In the genomic region with DNA sequence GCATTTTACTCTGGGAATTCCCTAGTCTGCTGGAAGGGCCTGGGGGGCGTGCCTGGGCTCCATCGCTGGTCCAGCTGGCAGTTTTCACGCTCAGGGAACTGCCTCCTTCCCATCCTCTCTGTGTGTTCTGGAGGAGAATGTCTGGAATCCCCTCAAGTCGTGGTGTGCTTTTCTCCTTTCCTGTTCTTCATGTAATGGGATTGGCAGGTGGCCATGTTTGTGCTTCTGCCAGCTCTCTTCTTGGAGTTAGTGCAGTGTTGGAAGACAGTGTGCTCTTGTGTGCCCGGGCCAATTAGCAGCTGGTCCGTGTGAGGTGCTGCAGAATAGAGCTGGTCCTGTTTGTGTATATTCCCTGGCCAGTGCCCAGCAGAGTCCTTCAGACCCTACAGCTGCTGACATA, we compare ENCODE assay signal across 8 mouse cellular contexts.
DNase-seq lines count a peak whose midpoint lies in the region; ATAC-seq and TF ChIP-seq lines count a peak whose summit lies in the region.

No protein-coding gene starts in this region.

- H3K27me3 ChIP-seq in liver, adult 2 months (ENCODE audit: control insufficient read depth, insufficient read depth, low read length) = no peaks in the 10 kb centered on the region
- H3K27me3 ChIP-seq in liver, postnatal 0 days (ENCODE audit: insufficient read depth, low read length) = no peaks in the 10 kb centered on the region
- H3K27me3 ChIP-seq in forebrain, embryonic 10.5 days (ENCODE audit: poor library complexity, severe bottlenecking) = no peaks in the 10 kb centered on the region
- no peaks in the 10 kb centered on the region for H3K27me3 ChIP-seq in heart, embryonic 10.5 days (ENCODE audit: insufficient read depth, poor library complexity, severe bottlenecking)
- no peaks in the 10 kb centered on the region for H3K27me3 ChIP-seq in kidney, embryonic 16.5 days (ENCODE audit: insufficient read depth, low read length)
- H3K27me3 ChIP-seq in limb, embryonic 13.5 days = no peaks in the 10 kb centered on the region

- no peak overlapping the region for H3K4me2 ChIP-seq in liver, postnatal 0 days (ENCODE audit: low read depth, low read length)
- H3K4me2 ChIP-seq in kidney, embryonic 16.5 days (replicated peaks; ENCODE audit: low read depth, low read length) = no peak overlapping the region
- no peak overlapping the region for H3K4me2 ChIP-seq in limb, embryonic 13.5 days (replicated peaks)

- peak; percentile 55 for DNase-seq in liver, adult 2 months (ENCODE audit: extremely low read depth, low read depth, low spot score)
- no peak for DNase-seq in liver, postnatal 0 days
- DNase-seq in forebrain, embryonic 10.5 days (ENCODE audit: extremely low spot score, low spot score) = no peak
- peak; percentile 80 for DNase-seq in heart, embryonic 10.5 days (ENCODE audit: low spot score)
- peak; percentile 97 to 98 for DNase-seq in right cerebral cortex, postnatal 10 days (ENCODE audit: low spot score in 2 of 2)

- peaks cover 18% of the 10 kb centered on the region; the same call in 1 of the 2 replicates for H3K36me3 ChIP-seq in liver, adult 2 months (ENCODE audit: control insufficient read depth, insufficient read depth, low read length)
- H3K36me3 ChIP-seq in liver, postnatal 0 days (replicated peaks; ENCODE audit: insufficient read depth, low read length) = peaks cover 65% of the 10 kb centered on the region
- peaks cover 99% of the 10 kb centered on the region for H3K36me3 ChIP-seq in forebrain, embryonic 10.5 days (replicated peaks)
- H3K36me3 ChIP-seq in heart, embryonic 10.5 days = peaks cover 85% of the 10 kb centered on the region
- H3K36me3 ChIP-seq in kidney, embryonic 16.5 days (ENCODE audit: insufficient read depth, low read length) = peaks cover 48% of the 10 kb centered on the region
- peaks cover 88% of the 10 kb centered on the region for H3K36me3 ChIP-seq in limb, embryonic 13.5 days

- whole genome bisulfite sequencing in liver, adult 2 months = 48% methylated on average over 6 of the region's 6 CpGs
- 76% methylated on average over 6 of the region's 6 CpGs for WGBS in liver, postnatal 0 days (ENCODE audit: insufficient replicate concordance)
- WGBS in forebrain, embryonic 10.5 days = 78% methylated on average over 6 of the region's 6 CpGs
- 64% methylated on average over 6 of the region's 6 CpGs for WGBS in heart, embryonic 10.5 days
- WGBS in kidney, embryonic 16.5 days = 21% methylated on average over 6 of the region's 6 CpGs
- 44% methylated on average over 6 of the region's 6 CpGs for WGBS in limb, embryonic 13.5 days

- no peaks in the 10 kb centered on the region; the same call in 1 of the 2 replicates for H3K4me1 ChIP-seq in liver, adult 2 months (ENCODE audit: control insufficient read depth, insufficient read depth, low read length)
- H3K4me1 ChIP-seq in liver, postnatal 0 days (ENCODE audit: insufficient read depth) = no peaks in the 10 kb centered on the region
- peaks cover 5% of the 10 kb centered on the region for H3K4me1 ChIP-seq in forebrain, embryonic 10.5 days
- H3K4me1 ChIP-seq in heart, embryonic 10.5 days = peaks cover 17% of the 10 kb centered on the region; the same call in 1 of the 2 replicates
- H3K4me1 ChIP-seq in kidney, embryonic 16.5 days (ENCODE audit: insufficient read depth, low read length) = peaks cover 27% of the 10 kb centered on the region
- H3K4me1 ChIP-seq in limb, embryonic 13.5 days = peaks cover 34% of the 10 kb centered on the region

- no peak overlapping the region for H3K9ac ChIP-seq in liver, adult 2 months (ENCODE audit: low read depth, low read length)
- H3K9ac ChIP-seq in liver, postnatal 0 days (replicated peaks) = no peak overlapping the region
- no peak overlapping the region for H3K9ac ChIP-seq in kidney, embryonic 16.5 days (replicated peaks; ENCODE audit: low read length)
- H3K9ac ChIP-seq in limb, embryonic 13.5 days = no peak overlapping the region

- H3K4me3 ChIP-seq in liver, adult 2 months (ENCODE audit: insufficient read depth, low read depth, low read length) = no peak overlapping the region
- no peak overlapping the region for H3K4me3 ChIP-seq in liver, postnatal 0 days (ENCODE audit: low read depth, low read length)
- H3K4me3 ChIP-seq in forebrain, embryonic 10.5 days = no peak overlapping the region
- no peak overlapping the region for H3K4me3 ChIP-seq in heart, embryonic 10.5 days
- no peak overlapping the region for H3K4me3 ChIP-seq in kidney, embryonic 16.5 days (ENCODE audit: low read length)
- no peak overlapping the region for H3K4me3 ChIP-seq in limb, embryonic 13.5 days

- TF ChIP-seq CTCF in liver, adult 2 months (IDR thresholded peaks at IDR 0.05; ENCODE audit: low read depth, low read length) = no peak
- no peak for TF ChIP-seq CTCF in liver, postnatal 0 days (IDR thresholded peaks at IDR 0.05; ENCODE audit: low read depth)

- TF ChIP-seq EP300 in liver, postnatal 0 days (IDR thresholded peaks at IDR 0.05; ENCODE audit: low read depth) = no peak

- no peak for TF ChIP-seq POLR2A in liver, adult 2 months (IDR thresholded peaks at IDR 0.05; ENCODE audit: extremely low read depth, insufficient read depth, low read length)

- H3K79me2 ChIP-seq in liver, adult 2 months (ENCODE audit: control insufficient read depth, insufficient read depth, low read length) = no peaks in the 10 kb centered on the region

- H3K9me3 ChIP-seq in liver, postnatal 0 days (ENCODE audit: low read length) = no peaks in the 10 kb centered on the region
- H3K9me3 ChIP-seq in forebrain, embryonic 10.5 days = no peaks in the 10 kb centered on the region
- no peaks in the 10 kb centered on the region for H3K9me3 ChIP-seq in heart, embryonic 10.5 days
- no peaks in the 10 kb centered on the region for H3K9me3 ChIP-seq in kidney, embryonic 16.5 days (ENCODE audit: low read length)
- H3K9me3 ChIP-seq in limb, embryonic 13.5 days = no peaks in the 10 kb centered on the region

- H3K27ac ChIP-seq in liver, adult 2 months (replicated peaks; ENCODE audit: insufficient read depth, low read depth, low read length) = no peak overlapping the region
- H3K27ac ChIP-seq in liver, postnatal 0 days (ENCODE audit: low read depth) = no peak overlapping the region
- 0 out of 2 replicates have a peak overlapping the region, but pooled peaks have one; percentile 16 for H3K27ac ChIP-seq in forebrain, embryonic 10.5 days
- peak overlapping the region; percentile 36; the same call in 1 of the 2 replicates for H3K27ac ChIP-seq in heart, embryonic 10.5 days
- H3K27ac ChIP-seq in kidney, embryonic 16.5 days (ENCODE audit: low read length) = peak overlapping the region; percentile 86
- H3K27ac ChIP-seq in limb, embryonic 13.5 days = peak overlapping the region; percentile 55; the same call in 1 of the 2 replicates

- no peak for ATAC-seq in liver, postnatal 0 days
- peak; percentile 83 for ATAC-seq in kidney, embryonic 16.5 days (ENCODE audit: low FRiP score, low TSS enrichment)
- peak; percentile 89 for ATAC-seq in limb, embryonic 13.5 days (ENCODE audit: low FRiP score, low read depth)
- ATAC-seq in monocyte, adult 5-6 weeks (replicated peaks; ENCODE audit: insufficient number of reproducible peaks, low FRiP score, low TSS enrichment, poor library complexity, severe bottlenecking) = no peak

Comparison
In these comparisons a context has a peak if more than half of its experiments do, and no peak if none do; other contexts are left out.
1. DNase-seq: peak in liver, adult 2 months (single experiment), heart, embryonic 10.5 days (single experiment) and right cerebral cortex, postnatal 10 days (2 of 2); none in liver, postnatal 0 days (single experiment) and forebrain, embryonic 10.5 days (single experiment).
2. H3K27ac ChIP-seq: peak in forebrain, embryonic 10.5 days (single experiment), heart, embryonic 10.5 days (single experiment), kidney, embryonic 16.5 days (single experiment) and limb, embryonic 13.5 days (single experiment); none in liver, adult 2 months (single experiment) and liver, postnatal 0 days (single experiment).
3. ATAC-seq: peak in kidney, embryonic 16.5 days (single experiment) and limb, embryonic 13.5 days (single experiment); none in liver, postnatal 0 days (single experiment) and monocyte, adult 5-6 weeks (single experiment).